Mouse (Mus musculus) kidney, adult 10 weeks (tissue): Measurements from ENCODE around the gene Gsdma2. TPM values are rescaled to one million over a fixed set of nuclear protein-coding genes. Genes with fewer than 3 reads are reported as not detected.

ENCODE experiments used
- polyA plus RNA-seq: library from polyadenylated mRNA; stranded (reverse); fragments of 350-450 nt; fragmentation: Illumina TruSeq; extraction: RNeasy Lipid Tissue Mini Kit (QIAGEN cat#74804); gene quantifications from one replicate; pipeline ENCODE4 v1.2.3, GENCODE M21; 2014; ENCODE audit warnings: low read depth, low replicate concordance

Gene Gsdma2
- not detected for polyA plus RNA-seq

GRCm38 (mm10) chr11:98646459-98646858 is at the start of gene Gsdma2:
TSS of gene Gsdma2 (plus strand) at chr11:98646759.

DNA sequence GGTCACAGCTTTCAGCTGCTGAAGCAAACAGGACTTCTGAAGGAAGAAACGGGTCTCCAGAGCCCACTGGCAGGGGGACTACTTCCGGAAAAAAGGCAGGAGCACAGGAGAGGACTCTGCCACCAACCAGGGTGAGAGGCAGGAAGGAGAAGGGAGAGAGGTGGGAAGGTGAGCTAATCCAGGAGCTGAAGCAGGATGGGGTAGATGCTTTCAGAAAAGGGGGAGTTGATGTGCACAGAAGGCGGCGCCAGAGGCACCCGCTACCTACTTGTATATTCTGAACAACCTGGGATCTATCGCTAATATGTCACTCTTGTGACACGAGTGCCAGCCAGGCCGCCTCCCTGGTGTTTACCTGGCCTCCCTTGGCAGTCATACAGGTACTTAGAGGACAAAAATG is 48.6 kb upstream of the Gsdma2 start, which contains the start of gene Lrrc3c:
Gene Lrrc3c, plus strand, starts transcription at position 301 of the 400 bp plus-strand sequence.

DNA sequence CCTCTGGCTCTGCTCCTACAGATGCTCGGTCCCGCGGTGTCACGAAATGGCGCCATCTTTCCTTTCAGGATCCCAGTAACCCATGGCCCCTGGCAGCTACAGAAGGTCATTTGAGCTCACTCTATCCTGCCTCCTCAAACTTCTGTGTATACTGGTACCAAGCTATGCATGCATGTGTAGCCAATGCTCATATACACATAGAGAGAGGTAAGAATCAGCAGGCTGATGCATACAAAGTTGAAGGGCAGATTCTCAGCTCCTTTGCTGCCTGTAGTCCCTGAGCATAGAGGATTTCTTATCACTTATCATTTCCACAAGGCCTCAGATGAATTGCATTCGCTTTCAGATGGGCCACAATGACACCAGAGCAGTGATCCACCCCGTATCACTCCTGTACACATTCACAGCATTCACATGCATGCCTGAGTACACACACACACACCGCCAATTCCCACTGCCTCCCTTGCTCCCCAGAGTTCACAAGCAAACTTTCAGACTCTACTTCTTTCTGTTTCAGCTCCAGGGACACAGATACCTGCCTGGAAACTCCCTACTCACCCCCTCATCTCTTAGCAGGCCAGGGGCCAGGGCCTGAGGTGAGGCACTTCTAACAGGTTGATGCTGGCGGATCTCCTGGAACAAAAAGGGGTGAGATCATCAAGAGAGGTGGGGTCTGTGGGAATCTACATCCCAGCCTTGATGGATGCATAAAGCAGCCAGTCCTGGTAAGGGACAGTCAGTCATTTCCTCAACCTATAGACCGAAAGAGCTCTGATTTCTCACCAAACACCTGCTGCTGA is 20.7 kb upstream of the Gsdma2 start, which contains the start of the genes Gm12355 and Gsdma3:
Gene Gm12355, minus strand, starts transcription at position 51 of the 800 bp plus-strand sequence.
Gene Gsdma3, plus strand, starts transcription at position 750 of the 800 bp plus-strand sequence.

DNA sequence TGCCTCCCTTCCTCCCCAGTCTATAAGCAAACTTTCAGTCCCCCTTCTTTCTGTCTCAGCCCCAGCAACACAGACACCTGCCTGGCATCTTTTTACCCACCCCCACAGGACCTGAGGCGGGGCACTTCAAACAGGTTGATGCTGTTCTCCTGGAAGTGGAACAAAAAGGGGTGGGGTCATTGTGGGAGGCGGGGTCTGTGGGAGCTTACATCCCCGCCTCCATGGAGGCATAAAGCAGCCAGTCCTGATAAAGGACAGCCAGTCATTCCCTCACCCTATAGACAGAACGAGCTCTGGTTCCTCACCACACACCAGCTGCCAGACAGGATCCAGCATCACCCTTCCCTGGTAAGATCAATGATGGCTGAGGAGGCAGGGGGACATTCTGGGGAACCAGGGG is 17.5 kb downstream of the Gsdma2 start, which contains the start of gene Gsdma:
Gene Gsdma, plus strand, starts transcription at position 261 of the 400 bp plus-strand sequence.

DNA sequence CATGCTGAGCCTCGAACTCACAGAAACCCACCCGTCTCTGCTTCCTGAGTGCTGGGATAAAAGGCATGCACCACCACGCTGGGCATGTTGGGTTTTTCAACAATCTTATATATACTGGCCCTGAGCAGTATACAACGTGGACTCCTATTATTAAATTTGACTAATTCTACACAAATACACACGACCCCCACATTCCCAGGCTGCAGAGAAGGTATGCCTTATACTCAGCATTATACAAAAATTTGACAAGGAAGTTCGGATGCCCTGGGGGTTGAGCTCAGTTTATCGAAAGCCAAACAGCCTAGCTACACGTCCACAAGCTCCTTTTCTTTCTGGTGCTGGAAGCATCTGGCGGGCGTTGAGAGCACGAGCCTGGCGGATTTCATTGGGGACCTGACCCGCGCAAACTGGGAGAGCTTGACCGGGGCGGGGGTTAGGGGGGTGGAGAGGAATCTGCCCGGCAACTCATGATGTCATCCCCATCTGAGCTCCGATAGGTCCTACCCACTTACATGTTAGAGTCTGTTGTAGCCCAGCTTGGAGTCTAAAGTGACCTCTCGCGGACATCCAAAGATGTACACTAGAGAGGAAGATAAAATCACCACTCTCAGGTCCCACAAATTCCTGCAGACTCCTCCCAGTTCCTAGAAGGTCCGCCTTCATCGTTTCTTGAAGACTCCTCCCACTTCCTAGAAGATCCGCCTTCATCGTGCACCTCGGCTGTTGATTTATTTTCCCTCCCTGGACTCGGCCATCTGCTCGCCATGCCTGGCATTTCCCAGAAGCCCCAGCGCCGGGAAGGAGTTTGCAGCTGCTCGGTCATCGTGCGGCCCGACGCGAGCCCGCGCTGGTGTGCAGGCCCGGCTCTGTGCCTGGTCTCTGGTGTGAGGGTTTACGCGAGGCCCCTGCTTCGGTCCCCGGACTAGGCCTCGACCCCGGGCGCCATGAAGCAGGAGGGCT is 35.5 kb downstream of the Gsdma2 start, which contains the start of gene Psmd3:
Gene Psmd3, plus strand, starts transcription at position 769 of the 960 bp plus-strand sequence.

DNA sequence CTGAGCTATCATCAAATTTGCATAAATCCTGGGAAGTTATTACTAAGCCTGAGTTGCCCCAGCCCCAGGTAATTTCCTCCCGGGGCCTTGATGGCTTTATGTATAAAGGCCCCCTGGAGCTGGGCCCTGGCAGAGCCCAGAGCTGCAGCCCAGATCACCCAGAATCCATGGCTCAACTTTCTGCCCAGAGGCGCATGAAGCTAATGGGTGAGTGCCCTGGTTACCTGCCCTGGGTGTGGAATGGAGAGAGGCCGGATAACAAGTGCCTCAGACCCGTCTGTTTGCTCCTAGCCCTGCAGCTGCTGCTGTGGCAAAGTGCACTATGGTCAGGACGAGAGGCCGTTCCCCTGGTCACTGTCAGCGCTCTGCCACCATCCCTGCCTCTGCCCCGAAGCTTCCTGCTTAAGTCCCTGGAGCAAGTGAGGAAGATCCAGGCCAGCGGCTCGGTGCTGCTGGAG is 54.7 kb downstream of the Gsdma2 start, which contains the start of gene Csf3:
Gene Csf3, plus strand, starts transcription at position 51 of the 458 bp plus-strand sequence.

Other genes with a start within 250 kb of the Gsdma2 start
- gene Pgap3, start 246.3 kb upstream of the Gsdma2 start, polyA plus RNA-seq = 0.28 TPM
- gene Erbb2, start 234.3 kb upstream of the Gsdma2 start, polyA plus RNA-seq = 1.3 TPM
- gene Mien1, start 207.8 kb upstream of the Gsdma2 start, polyA plus RNA-seq = 101 TPM
- gene Grb7, start 200.4 kb upstream of the Gsdma2 start, polyA plus RNA-seq = 5.3 TPM
- not detected for gene Ikzf3, start 100.7 kb upstream of the Gsdma2 start, polyA plus RNA-seq
- 0.49 TPM for gene Zpbp2, start 95.7 kb upstream of the Gsdma2 start, polyA plus RNA-seq
- gene Ormdl3, start 59.4 kb upstream of the Gsdma2 start, polyA plus RNA-seq = 3.5 TPM
- not detected for gene Lrrc3c, start 48.5 kb upstream of the Gsdma2 start, polyA plus RNA-seq
- not detected for gene Gm12355, start 21.1 kb upstream of the Gsdma2 start, polyA plus RNA-seq
- gene Gsdma3, start 20.4 kb upstream of the Gsdma2 start, polyA plus RNA-seq = not detected
- gene Gsdma, start 17.6 kb downstream of the Gsdma2 start, polyA plus RNA-seq = not detected
- gene Psmd3, start 35.8 kb downstream of the Gsdma2 start, polyA plus RNA-seq = 16.5 TPM
- not detected for gene Csf3, start 54.5 kb downstream of the Gsdma2 start, polyA plus RNA-seq
- gene Med24, start 82.7 kb downstream of the Gsdma2 start, polyA plus RNA-seq = 3.1 TPM
- gene Thra, start 93.9 kb downstream of the Gsdma2 start, polyA plus RNA-seq = 6.5 TPM
- 0.93 TPM for gene Nr1d1, start 128.6 kb downstream of the Gsdma2 start, polyA plus RNA-seq
- 52.8 TPM for gene Msl1, start 148.8 kb downstream of the Gsdma2 start, polyA plus RNA-seq
- 12.8 TPM for gene Casc3, start 158.1 kb downstream of the Gsdma2 start, polyA plus RNA-seq
- 1.0 TPM for gene Rapgefl1, start 190.0 kb downstream of the Gsdma2 start, polyA plus RNA-seq
- 8.2 TPM for gene Wipf2, start 216.9 kb downstream of the Gsdma2 start, polyA plus RNA-seq